Mouse (Mus musculus): ENCODE measurements at regions not wholly inside any gene's neighbourhood (a gene's known extent, or its start where the extent isn't known, plus 50 kb on each side); places are given as distances from the start of the nearest gene placed in this dataset.
"Not testable (repeated sequence)": the region's sequence is repeated elsewhere in the genome, so short reads cannot be mapped to it uniquely, and the experiment has no call there.

DNA sequence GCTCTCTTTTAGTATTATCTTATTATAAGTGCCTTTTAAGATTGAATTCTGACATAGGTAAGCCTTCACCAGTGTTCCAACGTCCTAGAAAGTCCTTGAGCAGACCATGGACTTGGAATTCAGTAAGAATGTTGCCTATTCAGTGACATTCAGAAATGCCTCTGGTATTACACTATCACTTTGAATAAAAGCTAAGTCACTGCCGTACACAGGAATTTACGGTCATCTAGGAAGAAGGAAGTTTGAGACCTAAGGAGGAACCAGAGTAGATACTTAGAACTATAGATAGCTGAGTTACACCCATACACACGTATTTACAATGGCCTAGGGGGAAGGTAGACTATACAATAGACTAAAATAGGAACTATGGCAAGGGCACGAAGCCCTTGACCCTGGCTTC lies 711.6 kb downstream of the Crisp4 start:
- H3K9me3 ChIP-seq; H3K27ac ChIP-seq; H3K4me2 ChIP-seq (replicated peaks); H3K36me3 ChIP-seq; H3K4me1 ChIP-seq; H3K27me3 ChIP-seq; H3K9ac ChIP-seq; ATAC-seq (ENCODE audit: low FRiP score, low read depth); H3K4me3 ChIP-seq: not testable (repeated sequence)
- WGBS = 81% methylated on average over 5 of the region's 5 CpGs

- Histone ChIP-seq H3K27me3 (no peaks in the 10 kb centered on the region), H3K4me1 (no peaks in the 10 kb centered on the region), H3K9ac (no peak overlapping the region), H3K36me3 (no peaks in the 10 kb centered on the region), H3K27ac (no peak overlapping the region), H3K9me3 (no peaks in the 10 kb centered on the region), H3K4me2 (replicated peaks) (no peak overlapping the region), H3K4me3 (no peak overlapping the region)
- 60% methylated on average over 3 of the region's 3 CpGs for WGBS
- ATAC-seq (ENCODE audit: low FRiP score, low read depth) = no peak
Measured at GRCm38 (mm10) chr1:17415958-17416357, 729.7 kb downstream of the Crisp4 start.

DNA sequence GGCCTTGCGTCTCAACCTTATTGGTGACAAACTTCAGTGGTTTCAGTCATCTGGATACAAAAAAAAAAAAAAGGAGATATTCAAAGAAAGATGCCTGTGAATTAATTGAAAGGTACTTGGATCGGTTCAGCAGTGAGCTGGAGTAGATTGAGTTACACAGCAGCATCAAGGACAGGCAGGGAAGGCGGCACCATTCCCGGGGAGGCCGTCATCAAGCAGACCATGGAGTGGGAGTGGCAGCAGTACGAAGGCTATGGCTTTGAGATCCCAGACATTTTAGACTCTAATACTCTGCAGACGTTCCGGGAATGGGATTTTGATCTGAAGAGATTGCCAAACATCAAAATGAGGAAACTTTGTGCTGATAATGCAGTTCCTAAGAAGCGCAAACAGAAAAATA lies 750.8 kb downstream of the Crisp4 start:
- no peaks in the 10 kb centered on the region for H3K27me3 ChIP-seq
- WGBS = 79% methylated on average over 9 of the region's 9 CpGs
- no peak for ATAC-seq (ENCODE audit: low FRiP score, low read depth)
- no peaks in the 10 kb centered on the region for H3K9me3 ChIP-seq
- H3K4me3 ChIP-seq = no peak overlapping the region
- no peak overlapping the region for H3K4me2 ChIP-seq (replicated peaks)
- no peaks in the 10 kb centered on the region for H3K4me1 ChIP-seq
- no peak overlapping the region for H3K9ac ChIP-seq
- H3K36me3 ChIP-seq = no peaks in the 10 kb centered on the region
- no peak overlapping the region for H3K27ac ChIP-seq

DNA sequence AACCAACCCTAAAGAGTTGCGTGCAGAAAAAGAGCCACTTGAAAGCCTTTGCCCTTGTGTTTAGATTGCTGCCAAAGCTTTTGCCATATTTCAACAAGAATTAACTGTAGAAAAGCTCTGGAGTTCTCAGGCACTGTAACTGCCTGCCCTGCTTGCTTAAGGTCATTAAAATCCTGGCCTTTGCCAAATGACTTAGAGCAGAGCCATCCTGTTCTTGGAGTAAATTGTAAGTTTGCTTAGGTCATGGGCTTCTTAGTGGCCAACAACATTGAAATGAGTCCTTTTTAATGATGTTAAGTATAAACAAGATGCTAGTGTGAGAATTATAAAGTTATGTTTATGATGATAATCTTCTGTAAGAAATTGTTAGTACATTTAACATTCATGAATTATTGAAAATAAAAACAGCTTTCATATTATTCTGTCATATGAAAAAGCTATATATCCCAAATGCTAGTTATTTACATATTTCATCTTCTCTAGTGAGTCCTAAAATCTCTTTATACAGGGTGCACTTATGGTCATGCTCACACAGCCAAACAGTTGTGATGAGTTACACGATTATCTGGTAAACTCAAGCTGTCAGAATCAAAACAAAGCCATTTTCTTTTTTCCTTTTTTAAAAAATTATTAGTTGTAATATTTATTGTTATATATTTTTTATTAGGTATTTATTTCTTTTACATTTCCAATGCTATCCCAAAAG lies 753.4 kb downstream of the Crisp4 start:
- WGBS = 93% methylated on average over 2 of the region's 2 CpGs

DNA sequence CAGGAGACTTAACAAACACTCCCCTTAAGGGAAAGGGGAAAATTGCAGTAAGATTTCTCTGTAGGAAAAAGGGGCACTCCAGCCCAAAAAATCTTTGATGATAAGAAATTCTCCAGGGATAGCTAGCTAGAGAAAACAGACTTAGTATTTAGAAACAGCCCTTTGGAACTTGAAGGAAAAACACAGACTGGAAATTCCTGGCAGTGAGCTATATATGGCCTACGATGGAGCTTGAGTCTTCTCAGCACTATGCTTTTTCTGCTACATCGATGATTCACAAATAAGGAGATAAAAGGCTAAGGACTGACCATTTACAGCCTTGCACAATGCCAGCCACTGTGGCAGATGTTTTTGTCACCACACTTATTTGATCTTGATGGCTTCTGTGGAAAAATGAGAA lies 768.1 kb downstream of the Crisp4 start:
- 72% methylated on average over 2 of the region's 2 CpGs for WGBS
- Histone ChIP-seq H3K9ac (no peak overlapping the region), H3K27ac (no peak overlapping the region), H3K4me1 (no peaks in the 10 kb centered on the region), H3K9me3 (no peaks in the 10 kb centered on the region), H3K27me3 (no peaks in the 10 kb centered on the region), H3K36me3 (no peaks in the 10 kb centered on the region), H3K4me3 (no peak overlapping the region), H3K4me2 (replicated peaks) (no peak overlapping the region)
- no peak for ATAC-seq (ENCODE audit: low FRiP score, low read depth)

More for the DNA sequence above, 753.4 kb downstream of the Crisp4 start:
- ATAC-seq (ENCODE audit: low FRiP score, low read depth) = no peak
- H3K9me3 ChIP-seq = no peaks in the 10 kb centered on the region
- H3K4me2 ChIP-seq (replicated peaks) = no peak overlapping the region
- no peaks in the 10 kb centered on the region for H3K27me3 ChIP-seq
- H3K27ac ChIP-seq = no peak overlapping the region
- no peaks in the 10 kb centered on the region for H3K4me1 ChIP-seq
- no peak overlapping the region for H3K4me3 ChIP-seq
- H3K9ac ChIP-seq = no peak overlapping the region
- no peaks in the 10 kb centered on the region for H3K36me3 ChIP-seq

DNA sequence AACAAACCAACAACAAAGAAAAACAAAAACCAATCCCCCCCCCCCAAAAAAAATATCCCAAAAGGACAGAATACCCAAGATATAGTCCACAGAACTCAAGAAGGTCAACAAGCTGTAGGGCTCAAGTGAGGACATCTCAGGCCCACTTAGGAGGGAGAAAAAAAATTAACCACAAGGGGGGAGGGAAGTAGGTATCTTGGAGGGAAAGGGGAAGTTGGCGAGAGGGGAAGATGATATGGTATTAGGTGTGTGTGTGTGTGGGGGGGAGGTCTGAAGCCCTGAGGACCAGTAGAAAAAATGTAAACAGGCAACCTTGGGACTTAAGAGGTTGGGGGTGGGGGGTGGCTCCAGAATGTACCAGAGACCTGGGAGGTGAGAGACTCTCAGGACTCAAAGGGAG lies 797.4 kb downstream of the Crisp4 start:
- Histone ChIP-seq H3K27me3 (no peaks in the 10 kb centered on the region), H3K9me3 (no peaks in the 10 kb centered on the region), H3K9ac (no peak overlapping the region), H3K4me3 (no peak overlapping the region), H3K4me2 (replicated peaks) (no peak overlapping the region), H3K27ac (no peak overlapping the region), H3K4me1 (no peaks in the 10 kb centered on the region), H3K36me3 (no peaks in the 10 kb centered on the region)
- ATAC-seq (ENCODE audit: low FRiP score, low read depth) = no peak
- 83% methylated on average over 1 of the region's 1 CpGs for WGBS

DNA sequence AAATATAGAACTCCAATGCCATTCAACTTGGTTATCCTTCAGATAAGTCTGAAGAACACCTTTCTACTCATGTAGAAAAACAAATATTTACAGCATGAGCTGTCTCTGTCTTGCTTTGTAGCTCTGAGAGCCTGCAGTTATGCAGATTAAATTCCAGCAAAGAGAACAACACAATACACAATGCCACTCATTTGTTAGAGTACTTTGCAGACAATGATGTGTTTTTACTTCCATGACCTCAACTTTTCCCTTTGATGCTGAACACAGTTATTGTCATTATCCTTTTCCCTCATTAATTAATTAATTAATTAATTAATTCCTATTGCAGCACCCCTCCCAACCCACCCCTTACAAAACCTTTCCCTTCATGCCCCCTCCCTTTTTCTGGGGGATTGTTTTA lies 807.9 kb downstream of the Crisp4 start:
- no peak overlapping the region for H3K4me2 ChIP-seq (replicated peaks)
- H3K9ac ChIP-seq = no peak overlapping the region
- no peaks in the 10 kb centered on the region for H3K4me1 ChIP-seq
- no peak overlapping the region for H3K27ac ChIP-seq
- no peaks in the 10 kb centered on the region for H3K27me3 ChIP-seq
- H3K36me3 ChIP-seq = no peaks in the 10 kb centered on the region
- no peak overlapping the region for H3K4me3 ChIP-seq
- no peaks in the 10 kb centered on the region for H3K9me3 ChIP-seq
- no peak for ATAC-seq (ENCODE audit: low FRiP score, low read depth)

- H3K9ac ChIP-seq; H3K4me3 ChIP-seq; H3K9me3 ChIP-seq; H3K36me3 ChIP-seq; H3K27ac ChIP-seq; H3K4me1 ChIP-seq; H3K27me3 ChIP-seq; ATAC-seq (ENCODE audit: low FRiP score, low read depth); H3K4me2 ChIP-seq (replicated peaks): not testable (repeated sequence)
- WGBS = 89% methylated on average over 1 of the region's 1 CpGs
Measured at GRCm38 (mm10) chr1:17311392-17311791, 834.3 kb downstream of the Crisp4 start.

- not testable (repeated sequence) for H3K9me3 ChIP-seq; ATAC-seq (ENCODE audit: low FRiP score, low read depth); H3K4me3 ChIP-seq; H3K27me3 ChIP-seq; H3K27ac ChIP-seq; H3K36me3 ChIP-seq; H3K4me1 ChIP-seq; H3K9ac ChIP-seq; H3K4me2 ChIP-seq (replicated peaks)
Measured at GRCm38 (mm10) chr1:17309928-17310327, 835.8 kb downstream of the Crisp4 start.
